26 mouse cellular contexts compared by ENCODE assay signal in genomic region chr5:84897535-84897934, GRCm38 (mm10).
"Had no signal": no experiment of that assay in that cellular context is flagged by ENCODE, and none has a peak within 500 bp of the region (broad histone marks: within the 10 kb centered on the region; RNA-seq: fewer than 3 reads in every experiment).

No protein-coding gene starts in this region.

- H3K4me3 ChIP-seq: heart, adult 2 months; heart, embryonic 13.5 days; heart, embryonic 15.5 days; hindbrain, embryonic 13.5 days; hindbrain, embryonic 15.5 days; layer of hippocampus, adult 2 months; left cerebral cortex, adult 2 months; limb, embryonic 10.5 days; limb, embryonic 12.5 days; liver, embryonic 13.5 days had no signal

- H3K9me3 ChIP-seq: heart, embryonic 13.5 days; heart, embryonic 15.5 days; hindbrain, embryonic 13.5 days; hindbrain, embryonic 15.5 days; limb, embryonic 10.5 days; limb, embryonic 12.5 days had no signal

- H3K4me1 ChIP-seq: heart, embryonic 13.5 days; heart, embryonic 15.5 days; hindbrain, embryonic 13.5 days; hindbrain, embryonic 15.5 days; limb, embryonic 10.5 days; limb, embryonic 12.5 days; liver, embryonic 13.5 days had no signal

- H3K36me3 ChIP-seq: heart, embryonic 13.5 days; heart, embryonic 15.5 days; hindbrain, embryonic 13.5 days; hindbrain, embryonic 15.5 days; limb, embryonic 10.5 days; limb, embryonic 12.5 days; liver, embryonic 13.5 days had no signal

- DNase-seq: gastrocnemius, postnatal 14 days; gastrocnemius, postnatal 36 days; heart, adult 11 months; heart, adult 2 months; heart, postnatal 14 days; heart, postnatal 36 days; kidney, adult 11 months; kidney, adult 2 months; kidney, adult 9 months; kidney, postnatal 10 days; kidney, postnatal 25 days; kidney, postnatal 4 days; liver; liver, embryonic 13.5 days had no signal

- H3K9ac ChIP-seq: heart, embryonic 13.5 days; heart, embryonic 15.5 days; hindbrain, embryonic 13.5 days; hindbrain, embryonic 15.5 days; limb, embryonic 12.5 days; liver, embryonic 13.5 days had no signal

- H3K27me3 ChIP-seq: heart, embryonic 13.5 days; heart, embryonic 15.5 days; hindbrain, embryonic 13.5 days; hindbrain, embryonic 15.5 days; limb, embryonic 12.5 days; liver, embryonic 13.5 days had no signal

- H3K27ac ChIP-seq: heart, adult 2 months; heart, embryonic 13.5 days; heart, embryonic 15.5 days; hindbrain, embryonic 13.5 days; hindbrain, embryonic 15.5 days; hindbrain, postnatal 0 days; layer of hippocampus, adult 2 months; left cerebral cortex, adult 2 months; limb, embryonic 10.5 days; limb, embryonic 12.5 days; liver, embryonic 13.5 days had no signal

- H3K4me2 ChIP-seq: heart, embryonic 11.5 days; heart, embryonic 13.5 days; heart, embryonic 15.5 days; hindbrain, embryonic 13.5 days; hindbrain, embryonic 15.5 days; limb, embryonic 12.5 days; liver, embryonic 11.5 days; liver, embryonic 13.5 days had no signal

- ATAC-seq: hindbrain, postnatal 0 days; intestine, embryonic 16.5 days had no signal
